Mouse (Mus musculus) gastrocnemius, adult 8-10 months (tissue): ENCODE results near the gene Dnajb14. TPM values are rescaled to one million over a fixed set of nuclear protein-coding genes. Genes with fewer than 3 reads are reported as not detected.
"Not testable (repeated sequence)": the region's sequence is repeated elsewhere in the genome, so short reads cannot be mapped to it uniquely, and the experiment has no call there.

Experiments used
- DNase-seq, 2 experiments: peaks; one replicate each; pipeline ENCODE4 v3.0.0; 2022; ENCODE audit warnings: low spot score in 2 of 2
- total RNA-seq, 4 experiments: library from RNA; stranded (reverse); gene quantifications; 2 replicates each; pipeline ENCODE4 v1.2.4; 2022

The Dnajb14 gene
- total RNA-seq, 4 experiments from 2014 or later: 5.1 to 9.1 (median 7.7) TPM

DNA sequence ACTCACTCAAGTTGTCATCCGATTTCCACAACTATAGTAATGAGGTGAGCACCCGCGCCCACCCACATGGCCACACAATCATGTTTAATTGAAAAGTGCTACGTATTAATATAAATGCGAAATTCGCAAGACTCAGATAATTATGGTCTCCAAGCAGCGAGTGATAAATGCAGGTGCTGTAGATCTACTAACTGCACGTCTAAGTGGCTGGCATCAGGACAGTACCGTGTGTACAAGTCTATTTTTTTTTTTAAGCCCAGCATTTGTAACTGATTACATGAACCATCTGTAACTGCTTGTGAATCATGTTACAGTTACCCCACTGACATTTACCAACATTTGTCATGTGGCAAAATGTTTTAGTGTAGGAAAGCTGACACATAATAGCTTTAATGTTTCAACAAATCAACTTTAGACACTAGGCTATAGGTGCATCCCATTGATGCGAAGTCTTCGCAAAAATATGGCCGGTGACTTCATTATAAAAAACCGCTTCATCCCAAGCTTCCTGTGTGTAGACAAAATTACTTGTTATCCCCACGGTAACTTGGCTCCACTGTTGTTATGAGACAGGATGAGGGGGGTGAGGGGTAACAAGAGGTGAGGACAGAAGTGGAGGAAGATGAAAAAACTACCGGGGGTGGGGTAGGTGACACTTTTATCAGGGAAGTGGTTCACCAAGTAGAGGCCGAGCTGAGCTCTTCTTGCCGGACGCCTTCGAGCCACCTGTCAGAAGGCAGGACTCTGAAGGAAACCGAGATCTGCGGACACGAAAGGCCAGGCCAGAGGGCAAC lies 3.9 kb upstream of the Dnajb14 start:
- DNase-seq: no peak

DNA sequence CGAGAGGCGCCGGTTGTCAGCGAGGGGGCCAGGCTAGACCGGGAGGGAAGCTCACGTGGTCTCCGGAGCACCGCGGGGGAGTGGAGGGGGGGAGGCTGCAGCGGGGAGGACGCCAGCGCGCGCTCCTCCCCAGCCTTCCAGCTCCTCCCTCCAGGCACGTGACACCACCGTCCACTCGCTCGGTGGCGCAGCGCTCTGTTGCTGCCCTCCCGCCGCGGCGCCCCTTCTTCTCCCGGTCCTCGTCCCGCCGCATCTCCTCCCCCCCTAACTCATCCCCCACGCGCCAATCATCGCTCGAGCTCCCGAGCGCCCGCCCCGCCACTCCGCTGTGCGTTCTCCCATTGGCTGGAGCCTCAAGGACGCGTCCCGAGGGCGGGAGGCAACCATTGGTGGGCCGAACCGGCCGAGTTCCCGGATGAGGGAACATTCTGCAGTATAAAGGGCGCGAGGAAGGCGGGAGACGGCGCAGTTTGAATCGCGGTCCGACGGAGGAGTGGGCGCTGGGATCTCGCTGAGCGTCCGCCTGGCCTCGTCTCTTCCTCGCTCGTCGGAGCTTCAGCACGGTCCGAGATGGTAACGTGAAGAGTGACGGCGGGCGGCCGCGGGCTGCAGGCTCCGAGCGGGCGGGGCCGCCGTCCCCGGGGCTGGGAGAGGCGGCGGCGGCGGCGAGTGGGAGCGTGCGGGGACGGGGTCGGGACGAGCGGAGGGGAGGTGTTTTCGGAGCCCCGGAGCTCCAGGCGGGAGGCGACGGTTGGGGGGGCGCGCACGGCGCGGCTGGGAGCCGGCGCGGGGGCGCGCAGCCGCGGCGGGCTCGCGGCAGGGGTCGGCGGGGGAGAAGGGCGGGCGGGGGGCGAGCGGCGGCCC lies 3.1 kb upstream of the Dnajb14 start, which contains the start of gene H2afz:
TSS of gene H2afz (plus strand) at position 364 of the 864 bp plus-strand sequence.
- DNase-seq: peak; percentile 93 to 97

DNA sequence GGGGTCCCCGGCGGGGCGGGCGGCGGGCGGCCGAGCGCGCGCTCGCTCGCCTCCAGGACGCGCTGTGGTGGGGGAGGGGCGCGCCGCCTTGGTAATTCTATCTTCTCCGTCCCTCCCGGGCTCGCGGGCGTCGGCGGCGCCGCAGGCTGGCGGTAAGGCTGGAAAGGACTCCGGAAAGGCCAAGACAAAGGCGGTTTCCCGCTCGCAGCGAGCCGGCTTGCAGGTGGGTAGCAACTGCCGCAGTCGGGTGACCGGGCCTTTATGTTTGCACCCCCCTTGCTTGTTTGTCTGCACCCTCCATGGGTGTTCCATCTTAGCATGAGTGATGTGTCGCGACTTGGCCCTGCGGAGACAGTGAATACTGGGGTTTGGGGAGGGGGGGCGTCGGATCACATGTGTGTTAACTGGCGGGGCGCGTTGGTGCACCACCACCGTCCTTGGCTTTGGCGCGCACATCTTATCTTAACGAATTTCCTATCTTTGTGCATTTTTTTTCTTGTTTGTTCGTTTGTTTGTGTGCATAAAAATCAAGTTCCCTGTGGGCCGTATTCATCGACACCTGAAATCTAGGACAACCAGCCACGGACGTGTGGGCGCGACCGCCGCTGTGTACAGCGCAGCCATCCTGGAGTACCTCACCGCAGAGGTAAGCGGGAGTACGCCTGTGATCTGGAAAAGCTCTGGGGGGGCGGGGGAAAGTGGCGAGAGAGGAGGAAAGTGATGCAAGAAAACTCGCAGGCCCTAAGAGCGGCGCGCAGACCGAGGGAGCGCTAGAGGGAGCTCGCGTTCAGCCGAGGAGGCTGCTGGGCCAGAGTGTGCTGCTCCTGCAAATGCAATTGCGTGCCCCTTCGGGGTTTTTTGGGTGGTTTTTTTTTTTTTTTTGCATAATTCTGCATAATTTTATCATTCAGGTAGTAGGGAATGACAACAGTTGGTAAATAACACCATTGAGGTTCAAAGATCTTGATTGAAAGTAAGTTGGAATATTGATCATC lies 2.2 kb upstream of the Dnajb14 start:
- peak; percentile 61 to 75 for DNase-seq

DNA sequence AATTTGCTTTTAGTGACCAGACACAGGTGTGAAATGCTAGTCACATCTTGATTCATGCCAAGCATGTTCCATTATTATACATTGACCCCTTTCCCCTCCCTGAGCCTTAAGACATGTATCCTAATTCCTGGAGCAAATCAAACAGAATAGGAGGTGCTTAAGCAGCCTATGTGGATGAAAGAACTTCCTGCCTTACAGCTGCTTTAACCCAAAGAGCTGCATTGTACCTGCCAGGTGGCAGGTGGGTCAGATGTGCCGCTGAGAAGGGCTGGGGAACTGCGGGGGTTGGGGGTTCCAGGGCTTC lies 390 bp upstream of the Dnajb14 start:
- no peak for DNase-seq

DNA sequence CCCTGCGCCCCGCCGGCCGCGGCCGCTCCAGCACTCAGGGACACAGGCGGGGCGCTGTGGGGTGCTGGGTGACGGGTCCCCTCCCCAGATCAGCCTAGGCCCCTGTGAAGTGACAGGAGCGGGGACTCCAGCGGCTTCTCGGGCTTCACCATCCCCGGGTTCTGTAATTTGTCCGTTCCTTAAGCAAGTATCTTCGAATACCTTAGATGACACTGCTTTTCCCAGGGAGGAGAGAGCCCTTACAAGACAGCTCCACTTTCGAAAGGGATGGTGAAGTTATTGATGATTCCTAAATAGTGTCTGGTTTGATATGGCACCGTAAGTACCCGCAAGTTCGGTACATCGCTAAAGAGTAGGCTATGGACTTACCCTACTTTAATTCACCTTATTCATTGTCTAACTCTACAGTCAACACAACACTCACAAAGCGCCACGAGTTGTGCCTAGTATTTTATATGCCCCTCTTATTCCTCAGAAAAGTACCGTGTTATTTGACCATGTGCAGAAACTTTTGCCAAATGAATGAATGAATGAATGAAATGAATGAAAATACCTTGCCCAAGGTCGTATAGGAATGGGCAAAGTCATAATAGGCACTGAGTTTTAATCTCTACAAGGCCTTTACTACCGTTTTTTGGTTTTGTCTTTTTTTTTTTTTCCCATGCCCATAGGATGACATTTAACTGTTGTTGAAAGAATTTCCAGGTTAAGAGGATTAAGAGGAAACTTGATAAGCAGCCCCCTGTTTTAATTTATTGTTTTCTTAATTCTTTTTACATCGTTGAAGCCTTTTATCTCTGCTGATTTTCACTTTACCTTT lies 829 bp downstream of the Dnajb14 start:
- no peak for DNase-seq

DNA sequence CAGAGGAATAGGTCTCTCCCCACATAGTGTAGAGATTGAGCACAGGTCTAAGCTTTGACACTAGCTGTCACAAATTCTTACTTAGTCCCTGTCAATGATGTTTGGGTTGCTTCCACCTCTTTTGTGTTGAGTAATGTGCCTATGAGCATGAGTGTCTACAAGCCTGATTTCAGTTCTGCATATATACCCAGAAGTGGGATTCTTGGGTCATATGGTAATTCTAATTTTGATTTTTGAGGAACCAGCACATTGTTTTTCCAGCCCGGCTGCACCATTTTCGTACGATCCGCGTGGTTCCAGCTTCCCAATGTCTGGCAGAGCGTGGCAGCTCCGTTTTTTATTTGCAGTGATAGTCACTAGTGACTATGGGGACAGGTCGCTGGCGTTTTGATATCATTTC lies 1.9 kb downstream of the Dnajb14 start:
- DNase-seq: no peak

DNA sequence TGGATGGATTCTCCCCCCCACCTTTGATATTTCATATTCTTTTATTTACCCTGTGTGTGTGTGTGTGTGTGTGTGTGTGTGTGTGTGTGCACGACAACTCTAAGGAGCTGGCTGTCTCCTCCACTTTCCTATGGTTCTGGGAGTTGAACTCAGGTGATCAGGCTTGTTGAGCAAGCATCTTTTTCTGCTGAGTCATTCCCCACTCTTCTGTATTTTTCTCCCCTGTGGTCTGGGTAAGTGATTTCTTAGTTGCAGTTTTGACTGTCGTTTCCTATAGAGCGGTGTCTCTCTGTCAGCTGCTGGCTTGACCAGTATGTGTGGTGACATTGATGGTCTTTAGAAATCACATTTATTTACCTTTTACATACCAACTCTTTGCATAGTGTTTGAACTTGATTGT lies 11.8 kb downstream of the Dnajb14 start:
- no peak for DNase-seq

DNA sequence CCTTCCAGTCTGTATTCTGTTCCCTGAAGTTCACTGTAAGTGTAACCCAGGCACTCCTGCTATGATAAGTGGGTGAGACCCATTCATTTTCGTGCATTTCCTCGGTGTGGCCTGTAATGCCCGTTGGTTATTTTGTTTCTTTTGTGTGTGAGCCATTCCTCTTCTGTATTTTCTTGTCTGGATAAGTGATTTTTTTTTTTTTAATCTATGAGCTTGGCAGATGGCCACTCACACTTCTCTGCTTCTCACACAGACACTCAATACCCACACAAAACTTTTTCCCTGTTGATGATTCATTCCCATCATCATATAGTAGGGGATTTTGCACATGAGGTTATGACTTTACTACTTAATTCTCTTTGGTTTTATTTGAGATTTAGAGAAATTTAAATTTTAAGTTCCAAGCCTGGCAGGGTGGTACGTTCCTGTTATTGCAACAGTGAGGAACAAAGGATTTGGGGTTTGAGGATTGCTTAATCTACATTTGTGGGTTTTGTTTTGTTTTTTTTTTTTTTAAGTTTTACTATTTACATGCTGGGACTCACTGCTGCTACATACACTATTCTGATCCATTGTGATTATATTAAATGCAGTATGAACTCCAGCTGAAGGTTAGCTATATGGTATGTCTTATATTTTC lies 12.8 kb downstream of the Dnajb14 start:
- DNase-seq: no peak

DNA sequence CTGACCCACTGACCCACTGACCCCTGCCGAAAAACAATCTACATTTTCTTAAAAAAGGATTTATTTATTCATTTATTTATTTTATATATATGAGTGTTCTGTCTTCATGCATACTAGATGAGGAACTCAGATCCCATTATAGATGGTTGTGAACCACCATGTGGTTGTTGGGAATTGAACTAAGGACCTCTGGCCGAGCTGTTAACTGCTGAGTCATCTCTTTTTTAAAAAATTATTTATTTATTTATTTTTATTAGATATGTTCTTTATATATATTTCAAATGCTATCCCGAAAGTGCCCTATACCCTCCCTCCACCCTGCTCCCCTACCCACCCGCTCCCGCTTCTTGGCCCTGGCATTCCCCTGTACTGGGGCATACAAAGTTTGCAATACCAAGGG lies 13.6 kb downstream of the Dnajb14 start:
- DNase-seq: no peak

DNA sequence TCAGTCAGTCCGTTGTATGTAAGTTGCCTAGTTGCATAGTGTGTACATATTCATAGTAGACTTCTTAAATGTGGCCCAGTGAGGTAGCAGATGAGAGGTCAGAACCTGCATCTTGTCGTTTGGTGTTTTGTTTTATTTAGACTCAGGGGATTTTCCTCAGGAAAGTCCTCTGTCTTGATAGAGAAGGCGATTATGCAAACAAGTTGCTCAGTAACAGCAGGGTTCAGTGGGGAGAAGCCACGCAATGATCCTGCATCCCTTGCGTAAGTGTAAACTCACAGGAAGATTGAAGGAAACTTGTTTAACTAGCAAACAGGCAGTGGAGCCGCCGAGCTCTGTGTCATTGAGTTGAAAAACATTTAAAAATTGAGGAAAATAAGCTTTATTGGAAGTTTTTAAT lies 20.5 kb downstream of the Dnajb14 start:
- no peak for DNase-seq

DNA sequence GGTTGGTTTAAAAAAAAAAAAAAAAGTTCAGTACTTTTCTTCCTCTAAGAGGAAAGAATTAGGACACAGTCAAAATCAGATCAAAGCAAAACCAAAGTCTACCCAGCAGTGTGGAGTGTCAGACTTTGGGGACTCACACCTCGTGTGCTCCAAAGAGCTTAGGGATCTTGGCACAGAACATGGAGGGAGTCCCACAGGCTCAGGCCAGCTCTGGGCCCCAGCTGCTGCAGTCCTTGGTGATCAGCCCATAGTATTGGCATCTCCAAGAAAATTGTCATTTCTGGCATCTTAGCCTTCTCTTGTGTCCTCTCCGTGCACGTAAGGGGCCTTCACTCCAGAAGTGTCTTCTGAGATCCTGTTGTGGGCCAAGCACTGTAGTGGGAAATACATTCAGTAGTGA lies 23.6 kb downstream of the Dnajb14 start:
- no peak for DNase-seq

DNA sequence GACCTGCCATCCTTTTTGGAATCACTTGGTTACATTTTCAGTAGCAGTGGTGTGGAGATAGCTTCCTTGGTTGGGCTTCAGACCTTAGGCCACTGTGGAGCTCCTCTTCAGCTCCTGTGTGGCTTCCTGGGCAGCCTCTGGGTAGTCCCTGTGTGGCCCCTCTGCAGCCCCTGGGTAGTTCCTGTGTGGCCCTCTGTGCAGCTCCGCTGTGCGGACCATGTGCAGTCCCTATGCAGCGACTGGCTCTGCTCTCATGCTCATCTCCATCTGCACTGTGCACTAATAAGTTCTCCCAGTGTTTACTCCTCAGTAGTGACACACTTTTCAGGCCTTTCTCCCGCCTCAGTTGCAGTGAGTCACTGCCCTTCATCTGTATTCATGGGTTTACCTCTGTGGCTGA lies 24.6 kb downstream of the Dnajb14 start:
- DNase-seq: no peak

DNA sequence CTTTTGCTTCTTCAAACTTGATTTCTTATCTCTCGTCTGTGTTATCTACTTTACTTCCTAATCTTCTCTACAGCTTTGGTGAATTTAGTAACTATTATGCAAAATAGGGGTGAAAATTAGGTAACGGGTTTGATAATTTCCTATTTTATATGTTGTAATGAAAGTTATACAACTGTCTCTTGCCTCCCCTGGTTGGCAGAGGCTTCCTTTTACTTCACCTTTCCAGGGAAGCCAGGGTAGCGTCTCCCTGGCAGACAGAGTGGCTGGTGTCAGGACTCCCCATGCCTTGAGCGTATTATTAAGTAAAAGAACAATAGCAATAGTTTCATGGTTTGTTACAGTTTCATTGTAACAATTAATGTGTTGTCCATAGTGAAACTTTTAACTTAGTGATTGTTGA lies 26.3 kb downstream of the Dnajb14 start:
- no peak for DNase-seq

DNA sequence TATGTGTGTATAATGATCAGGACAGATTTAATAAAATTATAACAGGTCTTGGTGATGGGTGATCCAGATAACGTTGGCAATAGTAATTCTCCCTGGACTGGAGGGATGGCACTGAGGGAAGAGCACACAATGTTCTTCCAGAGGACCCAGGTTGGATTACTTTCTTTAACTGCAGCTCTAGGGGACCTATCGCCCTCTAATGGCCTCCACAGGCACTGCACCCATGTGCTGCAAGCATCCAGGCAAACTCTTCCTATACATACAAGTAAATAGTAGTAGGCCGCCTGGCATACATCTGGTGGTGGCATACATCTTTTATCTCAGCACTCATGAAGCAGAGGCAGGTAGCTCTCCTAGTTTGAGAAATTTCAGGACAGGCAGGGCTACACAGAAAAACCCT lies 27.7 kb downstream of the Dnajb14 start:
- DNase-seq: no peak

DNA sequence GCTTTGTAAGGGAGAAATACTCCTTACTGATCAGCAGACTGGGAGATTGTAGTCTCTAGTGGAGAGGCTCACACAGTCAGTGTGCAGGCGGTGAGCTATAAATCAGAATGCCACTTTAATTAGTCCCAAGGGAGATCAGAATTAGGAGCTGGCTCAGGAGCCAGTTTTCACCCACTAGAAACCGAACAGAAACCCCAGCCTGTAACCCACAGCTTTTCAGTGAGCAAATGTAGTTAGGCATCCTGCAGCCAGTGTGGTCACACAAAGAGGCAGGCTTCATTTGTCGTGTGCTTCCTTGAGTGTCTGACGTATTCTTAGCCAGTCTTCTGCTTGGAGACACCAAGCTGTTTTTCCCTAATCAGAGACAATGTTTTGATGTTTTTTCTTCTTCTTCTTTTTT lies 28.9 kb downstream of the Dnajb14 start:
- DNase-seq: no peak

DNA sequence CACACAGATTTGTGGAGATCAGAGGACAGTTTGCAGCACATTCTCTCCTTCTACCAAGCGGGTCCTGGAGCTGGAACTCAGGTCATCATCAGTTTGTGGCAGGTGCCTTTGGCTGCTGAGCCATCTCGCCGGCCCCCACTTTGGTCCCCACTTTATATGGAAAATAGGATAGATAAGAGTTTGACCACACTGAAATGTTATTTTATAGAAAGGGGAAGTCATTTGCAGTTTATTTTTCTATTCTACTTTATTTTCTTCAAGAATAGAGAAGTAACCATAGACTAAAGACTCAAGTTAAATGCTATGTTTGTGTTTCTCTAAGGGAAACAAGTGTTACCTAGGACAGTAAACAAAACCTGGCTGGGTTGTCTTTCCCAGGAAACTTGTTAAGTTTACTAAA lies 29.4 kb downstream of the Dnajb14 start:
- no peak for DNase-seq

DNA sequence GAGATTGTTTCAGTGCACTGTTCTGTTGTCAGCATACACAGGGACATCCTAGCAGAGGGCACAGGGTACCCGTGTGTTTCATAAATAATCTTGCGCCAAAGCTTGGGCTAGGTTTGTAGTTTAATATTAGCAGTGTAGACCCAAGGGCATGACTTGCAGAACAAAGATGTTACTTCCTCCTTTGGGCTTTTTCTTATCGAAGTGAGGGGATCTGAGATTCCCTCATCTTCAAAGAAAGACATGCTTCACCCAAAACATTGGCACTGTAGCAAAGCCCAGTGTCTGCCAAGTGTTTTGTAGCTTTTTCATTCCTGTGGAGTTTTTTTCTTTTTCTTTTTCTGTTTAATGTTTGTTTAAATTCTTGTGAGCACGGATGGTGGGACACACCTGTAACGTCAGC lies 30.2 kb downstream of the Dnajb14 start:
- no peak for DNase-seq

DNA sequence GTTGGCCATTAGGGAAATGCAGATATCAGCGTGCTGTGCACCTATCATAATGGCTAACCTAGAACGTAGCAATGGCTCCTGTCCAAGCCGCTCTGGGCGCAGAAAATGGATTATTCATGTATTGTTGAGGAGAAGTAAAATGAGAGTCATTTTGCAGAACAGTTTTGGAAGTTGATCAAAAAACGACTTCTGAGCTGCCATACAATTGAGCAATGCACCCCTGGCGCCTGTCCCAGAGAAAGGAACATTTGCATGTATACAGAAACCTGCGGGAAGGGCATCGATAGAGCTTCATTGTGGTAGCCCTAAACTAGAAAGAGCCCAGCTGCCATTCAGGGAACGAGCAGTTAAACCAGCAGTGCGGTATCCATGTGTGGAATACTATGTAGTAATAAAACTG lies 32.7 kb downstream of the Dnajb14 start:
- no peak for DNase-seq

DNA sequence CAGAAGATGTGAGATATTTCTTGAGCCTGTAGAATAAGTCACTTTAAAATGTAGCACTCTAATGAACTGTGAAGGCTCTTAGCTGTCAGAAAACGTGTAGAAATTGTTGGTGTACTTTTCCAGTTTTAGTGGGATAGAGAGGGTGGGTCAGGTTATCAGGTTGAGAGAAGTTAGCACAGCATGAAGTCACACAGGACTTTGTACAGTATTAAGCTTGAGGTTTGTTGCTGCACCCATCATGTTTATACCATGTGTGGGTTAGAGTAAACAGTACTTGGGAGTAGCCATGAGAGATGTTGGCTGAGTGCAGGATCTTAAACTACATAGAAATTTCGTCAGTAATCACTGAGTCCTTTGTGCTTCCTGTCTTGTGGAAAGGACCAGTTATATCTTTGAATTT lies 45.6 kb downstream of the Dnajb14 start:
- no peak for DNase-seq

DNA sequence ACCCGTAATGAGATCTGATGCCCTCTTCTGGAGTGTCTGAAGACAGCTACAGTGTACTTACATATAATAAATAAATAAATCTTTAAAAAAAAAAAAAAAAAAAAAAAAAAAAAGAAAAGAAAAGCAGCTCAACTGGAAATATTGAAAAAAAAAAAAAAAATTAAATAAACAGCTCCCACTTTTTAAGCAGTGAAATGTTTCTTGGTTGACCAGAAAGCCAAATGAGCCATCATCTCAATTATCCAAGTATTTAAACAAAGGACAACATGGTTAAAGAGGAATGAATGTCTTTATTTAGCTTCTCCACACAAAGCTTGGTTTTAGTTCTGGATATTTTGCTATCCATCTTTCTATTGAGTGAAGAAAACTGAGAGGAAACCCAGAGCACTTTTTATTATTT lies 47.1 kb downstream of the Dnajb14 start:
- DNase-seq: not testable (repeated sequence)
